Mouse (Mus musculus) midbrain, embryonic 16.5 days (tissue): ENCODE results near the gene Rab6b. TPM values are rescaled to one million over a fixed set of nuclear protein-coding genes. Genes with fewer than 3 reads are reported as not detected.

ENCODE experiments used
- ATAC-seq: fragments of 200-750 bp; cut with Nextera tagmentation; 2 replicates; pipeline ENCODE4 v1.8.0; 2017; ENCODE audit warnings: moderate TSS enrichment
- H3K27ac ChIP-seq: fragments of 300-500 bp; sonication (generic); 2 replicates; pipeline ENCODE4 v1.5.1; 2014; ENCODE audit warnings: mild to moderate bottlenecking, low read length, mixed read lengths
- H3K27me3 ChIP-seq: fragments of 300-500 bp; sonication (generic); 2 replicates; pipeline ENCODE4 v1.6.1; 2014; ENCODE audit warnings: low read depth, low read length, mixed read lengths; ENCODE audit not compliant: control insufficient read depth, insufficient read depth
- H3K36me3 ChIP-seq: fragments of 300-500 bp; sonication (generic); 2 replicates; pipeline ENCODE4 v1.6.1; 2014; ENCODE audit warnings: mild to moderate bottlenecking, low read length, moderate library complexity, mixed read lengths; ENCODE audit not compliant: control insufficient read depth, insufficient read depth
- H3K4me1 ChIP-seq: fragments of 300-500 bp; sonication (generic); 2 replicates; pipeline ENCODE4 v1.6.1; 2014; ENCODE audit warnings: mild to moderate bottlenecking, low read length, mixed read lengths; ENCODE audit not compliant: control insufficient read depth, insufficient read depth
- H3K4me2 ChIP-seq: fragments of 300-500 bp; sonication (generic); 2 replicates; pipeline ENCODE4 v1.6.1; 2014; ENCODE audit warnings: mild to moderate bottlenecking, low read length, mixed read lengths
- H3K4me3 ChIP-seq: fragments of 300-500 bp; sonication (generic); 2 replicates; pipeline ENCODE4 v1.5.1; 2014; ENCODE audit warnings: low read depth, mild to moderate bottlenecking, low read length, moderate library complexity, mixed read lengths
- H3K9ac ChIP-seq: fragments of 300-500 bp; sonication (generic); 2 replicates; pipeline ENCODE4 v1.6.1; 2014; ENCODE audit warnings: low read depth, low read length, mixed read lengths
- H3K9me3 ChIP-seq: fragments of 300-500 bp; sonication (generic); replicated peaks from 2 replicates; pipeline ENCODE4 v1.6.1; 2014; ENCODE audit warnings: mild to moderate bottlenecking, low read length, mixed read lengths; ENCODE audit not compliant: control insufficient read depth, poor library complexity, severe bottlenecking
- WGBS: fragments of 180-500 bp; shearing (Covaris S2); extraction: QIAGEN DNeasy Blood & Tissue Kit; methylation state at CpG from one replicate; pipeline ENCODE4 v1.1.7; 2014; 5-methylcytosine and 5-hydroxymethylcytosine counted together
- polyA plus RNA-seq: library from polyadenylated mRNA; unstranded; fragments of >200 nt; fragmentation: Nextera tagmentation; extraction: Ambion mirVana; gene quantifications from 2 replicates; pipeline ENCODE4 v1.2.1, GENCODE M21; 2015

Gene Rab6b
- polyA plus RNA-seq, 1 experiment from 2014 or later = 126 TPM

GRCm38 (mm10) chr9:103232232-103233005, 120.8 kb downstream of the Rab6b start:
- no peak for ATAC-seq
- 86% methylated on average over 7 of the region's 7 CpGs for WGBS
- Histone ChIP-seq H3K27ac (no peak overlapping the region), H3K4me1 (peaks cover 3% of the 10 kb centered on the region; the same call in 1 of the 2 replicates), H3K9ac (no peak overlapping the region), H3K4me2 (no peak overlapping the region), H3K9me3 (no peaks in the 10 kb centered on the region), H3K4me3 (no peak overlapping the region), H3K36me3 (no peaks in the 10 kb centered on the region), H3K27me3 (no peaks in the 10 kb centered on the region)

- Histone ChIP-seq H3K9me3 (no peaks in the 10 kb centered on the region), H3K9ac (no peak overlapping the region), H3K36me3 (no peaks in the 10 kb centered on the region), H3K4me1 (peaks cover 3% of the 10 kb centered on the region; the same call in 1 of the 2 replicates), H3K4me2 (no peak overlapping the region), H3K4me3 (no peak overlapping the region), H3K27ac (no peak overlapping the region), H3K27me3 (no peaks in the 10 kb centered on the region)
- 74% methylated on average over 7 of the region's 7 CpGs for WGBS
- no peak for ATAC-seq
Measured at GRCm38 (mm10) chr9:103233006-103233395, 121.4 kb downstream of the Rab6b start.

DNA sequence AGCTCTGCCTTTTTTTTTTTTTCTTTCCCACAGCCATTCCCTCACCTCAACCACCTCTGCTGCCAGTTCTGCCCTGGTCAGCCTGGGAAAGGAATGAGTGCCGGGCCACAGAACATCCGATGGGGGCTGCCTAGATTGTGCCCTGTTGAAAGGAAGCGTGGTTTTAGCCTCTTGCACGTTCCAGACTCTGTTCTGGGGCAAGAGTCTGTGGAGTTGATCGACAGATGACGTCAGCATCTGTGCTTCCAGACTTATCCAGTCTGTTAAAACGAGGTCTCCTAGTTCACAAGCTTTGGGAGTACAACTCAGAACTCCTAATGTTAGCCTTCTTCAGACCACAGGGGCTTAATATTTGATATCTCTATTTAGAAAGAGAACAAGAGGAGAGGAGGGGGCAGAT, 122.5 kb downstream of the Rab6b start:
- Histone ChIP-seq H3K4me3 (no peak overlapping the region), H3K36me3 (no peaks in the 10 kb centered on the region), H3K9me3 (no peaks in the 10 kb centered on the region), H3K9ac (no peak overlapping the region), H3K4me1 (peaks cover 3% of the 10 kb centered on the region; the same call in 1 of the 2 replicates), H3K27me3 (no peaks in the 10 kb centered on the region), H3K4me2 (no peak overlapping the region), H3K27ac (no peak overlapping the region)
- ATAC-seq = no peak
- 76% methylated on average over 7 of the region's 7 CpGs for WGBS

DNA sequence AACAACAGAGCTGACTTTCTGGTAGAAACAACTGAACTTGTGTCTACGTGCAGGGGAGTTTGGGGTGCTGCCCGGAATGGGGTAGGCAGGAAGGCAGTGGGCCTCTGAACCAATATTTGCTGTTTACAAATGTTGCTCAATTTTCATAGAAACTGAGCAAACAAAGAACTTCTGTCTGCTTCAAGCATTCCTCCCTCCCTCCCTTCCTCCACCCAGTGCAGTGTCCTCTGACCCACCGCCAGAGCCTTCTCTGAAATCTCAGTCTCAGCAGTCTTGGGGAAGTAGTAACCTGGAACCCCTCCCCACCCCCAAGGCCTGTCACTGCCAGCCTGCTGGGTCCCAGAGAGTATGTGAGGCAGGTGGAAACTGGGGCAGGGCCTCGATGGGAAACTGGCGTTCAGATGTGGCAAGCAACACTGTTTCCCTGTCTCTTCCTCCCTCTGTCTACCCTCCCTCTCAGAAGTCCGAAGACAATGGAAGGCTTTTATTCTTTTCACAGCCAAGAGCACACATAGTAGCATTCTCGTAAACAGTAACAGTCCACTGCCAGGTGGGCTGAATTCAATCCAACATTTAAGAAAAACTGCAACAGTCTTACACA, 123.1 kb downstream of the Rab6b start:
- no peak overlapping the region for H3K4me3 ChIP-seq
- peaks cover 3% of the 10 kb centered on the region; the same call in 1 of the 2 replicates for H3K4me1 ChIP-seq
- no peaks in the 10 kb centered on the region for H3K27me3 ChIP-seq
- no peak overlapping the region for H3K4me2 ChIP-seq
- WGBS = 57% methylated on average over 7 of the region's 7 CpGs
- no peak overlapping the region for H3K9ac ChIP-seq
- no peak for ATAC-seq
- no peaks in the 10 kb centered on the region for H3K36me3 ChIP-seq
- no peaks in the 10 kb centered on the region for H3K9me3 ChIP-seq
- no peak overlapping the region for H3K27ac ChIP-seq

Other genes starting within 250 kb of the Rab6b start
- gene Slco2a1, start 123.1 kb upstream of the Rab6b start, polyA plus RNA-seq = 2.6 and 4.3 TPM in 2 replicates
- gene Srprb, start 90.3 kb downstream of the Rab6b start, polyA plus RNA-seq = 56.0 and 60.7 TPM in 2 replicates
- 2.2 and 2.3 TPM in 2 replicates for gene Gm20425, start 118.5 kb downstream of the Rab6b start, polyA plus RNA-seq
- gene Trf, start 118.7 kb downstream of the Rab6b start, polyA plus RNA-seq = 23.5 and 26.7 TPM in 2 replicates
- gene 1300017J02Rik, start 193.3 kb downstream of the Rab6b start, polyA plus RNA-seq = 1.3 TPM in 1 of 2 replicates, not detected in the other
- gene Topbp1, start 193.4 kb downstream of the Rab6b start, polyA plus RNA-seq = 14.0 and 19.4 TPM in 2 replicates